Mouse (Mus musculus) urinary bladder, postnatal 36 days (tissue): ENCODE data around the gene Mfsd14a.

Experiments
- DNase-seq, 2 experiments: peaks; one replicate each; pipeline ENCODE4 v3.0.0; 2022; ENCODE audit warnings: low spot score in 2 of 2, mixed read lengths in 1 of 2

The Mfsd14a gene

GRCm38 (mm10) chr3:116601781-116602180 is 60.7 kb downstream of the Mfsd14a start:
- DNase-seq, result no peak

GRCm38 (mm10) chr3:116601005-116601404 is 61.5 kb downstream of the Mfsd14a start:
- no peak for DNase-seq

- no peak for DNase-seq
These were observed 62.8 kb downstream of the Mfsd14a start for GRCm38 (mm10) chr3:116599705-116600104.

- DNase-seq, result no peak
These were observed 66.9 kb downstream of the Mfsd14a start for GRCm38 (mm10) chr3:116595603-116595991.

- DNase-seq, result peak; percentile 97 to 98
These were observed 67.5 kb downstream of the Mfsd14a start, which contains the start of gene Sass6 for GRCm38 (mm10) chr3:116594728-116595602. Gene Sass6, plus strand, starts transcription at chr3:116594982.

GRCm38 (mm10) chr3:116594076-116594727 is 68.3 kb downstream of the Mfsd14a start:
- no peak for DNase-seq

- DNase-seq, result no peak
These were observed 80.3 kb downstream of the Mfsd14a start for GRCm38 (mm10) chr3:116582201-116582600.
